Mouse (Mus musculus) B cell, adult 67 days (primary cell): ENCODE results near the gene Fut9. TPM values are rescaled to one million over a fixed set of nuclear protein-coding genes. Genes with fewer than 3 reads are reported as not detected.

Experiments used
- total RNA-seq, 2 experiments: library from RNA; stranded (reverse); gene quantifications; 4 replicates each; pipeline ENCODE4 v1.2.4; 2023

Gene Fut9
- not detected for total RNA-seq

DNA sequence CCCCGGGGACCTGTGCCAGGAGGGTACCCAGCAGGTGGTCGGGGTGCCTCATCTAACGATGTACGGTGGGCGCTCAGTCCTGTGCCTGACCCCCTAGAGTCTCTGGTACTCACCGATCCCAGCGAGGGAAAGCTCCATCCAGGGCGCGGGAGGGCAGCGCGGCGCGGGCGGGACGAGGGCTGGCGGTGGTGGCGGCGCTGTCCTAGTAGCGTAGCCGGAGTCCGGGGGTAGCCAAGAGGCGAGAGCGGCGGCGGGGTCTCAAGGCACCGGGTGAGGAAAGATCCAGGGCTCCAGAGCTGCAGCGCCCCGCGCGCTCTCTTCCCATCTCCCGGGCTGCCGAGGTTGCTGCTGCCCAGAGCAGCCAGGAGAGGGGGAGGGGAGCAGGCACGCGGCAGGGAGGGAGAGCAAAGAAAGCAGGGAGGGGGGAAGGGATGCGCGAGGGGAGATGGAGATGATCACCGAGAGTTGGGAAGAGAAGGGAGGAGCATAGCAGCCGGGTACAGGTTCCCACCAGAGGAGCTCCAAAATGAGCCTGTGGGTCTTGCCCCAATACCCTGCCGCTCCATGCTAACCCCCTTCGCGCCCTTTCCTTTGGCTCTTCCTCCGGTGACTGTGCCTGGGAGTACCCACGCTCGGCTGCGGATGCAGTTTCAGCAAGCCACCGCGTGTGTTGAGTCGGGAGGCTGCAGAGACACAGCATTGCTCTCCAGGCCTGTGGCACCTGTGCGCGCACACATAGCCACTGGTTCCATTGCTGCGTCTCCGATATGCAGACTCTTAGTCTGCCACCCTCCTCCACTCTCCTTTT, at the start of gene Fut9:
Fut9 (minus strand) TSS at position 769 of the 808 bp plus-strand sequence.

